Mouse (Mus musculus) bone marrow, adult 2 months (tissue): ENCODE results near the gene Kcne3.

ENCODE experiments used
- CTCF ChIP-seq: fragments of 200-500 bp; IDR thresholded peaks from 2 replicates; pipeline ENCODE4 v1.5.1; 2011; ENCODE audit warnings: low read length, control low read depth; ENCODE audit not compliant: control insufficient read depth, insufficient read depth
- POLR2A ChIP-seq: fragments of 200-500 bp; IDR thresholded peaks from 2 replicates; pipeline ENCODE4 v1.6.1; 2011; ENCODE audit warnings: low read depth, mild to moderate bottlenecking, control low read depth, low read length, borderline replicate concordance; ENCODE audit not compliant: control insufficient read depth

- no peak for TF ChIP-seq CTCF
- TF ChIP-seq POLR2A, result no peak
Measured at GRCm38 (mm10) chr7:100214310-100214709, 38.0 kb downstream of the Kcne3 start.
